Mouse (Mus musculus) layer of hippocampus, postnatal 36 days (tissue): ENCODE measurements around the gene Olfm3. TPM values are rescaled to one million over a fixed set of nuclear protein-coding genes. Genes with fewer than 3 reads are reported as not detected.
A peak's percentile ranks its signal among the peaks of the same experiment; 100 is the strongest.

Source experiments
- DNase-seq, 2 experiments: peaks; one replicate each; pipeline ENCODE4 v3.0.0; 2022
- total RNA-seq, 2 experiments: library from RNA; stranded (reverse); gene quantifications; 2 replicates each; pipeline ENCODE4 v1.2.3; 2021

The Olfm3 gene
- total RNA-seq, 2 experiments from 2014 or later: 16.5 to 19.5 TPM

DNA sequence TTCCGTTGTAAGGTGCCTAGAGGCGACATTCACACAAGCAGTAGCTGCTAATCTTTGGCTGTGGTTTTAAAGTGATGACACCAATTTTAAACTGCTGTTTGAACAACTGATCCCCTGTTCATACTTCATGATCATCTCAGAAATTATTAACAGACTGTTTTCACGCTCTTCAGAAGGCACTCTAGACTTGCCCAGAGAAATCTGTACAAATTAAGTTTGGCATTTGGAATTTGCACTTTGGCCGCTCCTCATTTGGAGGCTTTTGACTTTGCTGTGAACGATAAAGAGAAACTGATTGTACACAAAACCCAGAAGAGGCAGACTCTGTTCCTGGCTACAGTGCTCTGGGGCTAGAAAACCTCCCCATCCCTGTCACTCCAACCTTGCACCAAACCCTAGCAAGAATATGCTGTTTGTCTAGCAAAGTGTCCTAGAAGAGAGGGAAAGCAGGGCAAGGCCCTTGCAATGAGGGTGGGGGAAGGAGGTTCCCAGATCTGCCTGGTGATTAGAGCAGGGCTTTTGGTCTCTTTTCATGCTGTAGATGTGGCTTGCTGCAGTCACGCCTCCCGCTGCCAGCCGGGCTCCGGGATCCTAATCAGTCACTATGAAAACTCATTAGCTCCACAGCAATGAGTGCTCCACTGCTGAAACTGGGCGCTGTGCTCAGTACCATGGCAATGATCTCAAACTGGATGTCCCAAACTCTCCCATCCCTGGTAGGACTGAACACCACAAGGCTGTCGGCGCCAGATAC is 176.7 kb downstream of the Olfm3 start:
- DNase-seq: peak in 1 of 2 experiments; percentile 3

DNA sequence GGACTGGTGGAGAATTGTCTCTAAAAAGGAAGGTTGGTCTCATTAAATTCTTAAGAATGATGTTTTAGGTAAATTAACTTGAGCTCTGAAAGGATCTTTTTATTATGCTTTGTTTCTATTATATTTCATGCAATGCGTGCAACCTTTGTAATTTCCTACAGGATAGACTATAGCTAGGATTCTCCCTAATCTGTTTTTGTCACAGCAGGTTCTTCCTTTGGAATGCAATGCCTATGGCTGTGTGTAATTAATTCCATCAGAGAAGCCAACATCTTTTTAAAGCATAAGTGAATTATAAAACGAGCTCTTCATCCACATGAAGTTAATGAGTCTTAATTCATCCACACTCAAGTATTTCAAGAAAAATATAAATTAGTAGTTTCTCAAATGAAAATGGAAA is 177.5 kb downstream of the Olfm3 start:
- no peak for DNase-seq

DNA sequence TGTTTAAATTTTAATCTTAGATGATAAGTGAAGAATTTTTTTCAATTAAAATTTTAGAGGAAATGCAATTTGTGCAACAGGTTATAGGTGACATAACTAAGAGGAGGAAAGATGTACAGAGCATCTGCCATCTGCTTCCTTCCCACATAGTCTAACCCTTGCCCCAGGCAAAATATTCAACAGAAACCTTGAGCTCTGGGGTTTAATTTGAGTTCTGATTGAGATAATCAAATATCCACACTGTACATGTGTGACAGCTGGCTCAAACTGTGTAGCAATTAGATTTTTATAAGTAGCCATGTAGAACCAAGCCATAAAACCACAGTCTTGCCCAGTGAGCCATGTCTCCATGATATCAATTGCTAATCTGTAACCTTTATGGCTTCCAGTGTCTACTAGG is 179.1 kb downstream of the Olfm3 start:
- no peak for DNase-seq

DNA sequence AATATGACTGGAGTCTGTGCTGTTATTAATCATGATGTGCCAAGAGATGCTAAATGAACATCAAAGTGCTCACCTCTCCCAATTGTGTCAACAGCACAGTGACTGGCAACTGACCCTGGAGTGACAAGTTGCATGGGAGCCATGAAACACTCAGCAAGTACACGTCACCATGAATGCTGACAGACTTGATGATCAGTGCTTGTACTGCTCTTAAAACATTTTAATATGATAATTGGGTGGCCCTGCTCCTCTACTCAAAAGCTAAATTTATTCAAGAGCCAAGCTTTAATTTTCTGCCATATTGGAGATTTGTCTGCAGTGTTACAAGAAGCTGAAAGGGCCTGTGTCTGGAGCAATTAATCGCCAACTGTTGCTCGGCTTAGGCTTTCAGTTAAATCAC is 184.4 kb downstream of the Olfm3 start:
- no peak for DNase-seq

GRCm38 (mm10) chr3:115090670-115091069 is 186.8 kb downstream of the Olfm3 start:
- no peak for DNase-seq

- DNase-seq: no peak
These were observed 191.6 kb downstream of the Olfm3 start for GRCm38 (mm10) chr3:115095496-115095895.

- DNase-seq: no peak
These were observed 195.7 kb downstream of the Olfm3 start for GRCm38 (mm10) chr3:115099590-115099989.

- no peak for DNase-seq
These were observed 200.4 kb downstream of the Olfm3 start for GRCm38 (mm10) chr3:115104155-115104801.

DNA sequence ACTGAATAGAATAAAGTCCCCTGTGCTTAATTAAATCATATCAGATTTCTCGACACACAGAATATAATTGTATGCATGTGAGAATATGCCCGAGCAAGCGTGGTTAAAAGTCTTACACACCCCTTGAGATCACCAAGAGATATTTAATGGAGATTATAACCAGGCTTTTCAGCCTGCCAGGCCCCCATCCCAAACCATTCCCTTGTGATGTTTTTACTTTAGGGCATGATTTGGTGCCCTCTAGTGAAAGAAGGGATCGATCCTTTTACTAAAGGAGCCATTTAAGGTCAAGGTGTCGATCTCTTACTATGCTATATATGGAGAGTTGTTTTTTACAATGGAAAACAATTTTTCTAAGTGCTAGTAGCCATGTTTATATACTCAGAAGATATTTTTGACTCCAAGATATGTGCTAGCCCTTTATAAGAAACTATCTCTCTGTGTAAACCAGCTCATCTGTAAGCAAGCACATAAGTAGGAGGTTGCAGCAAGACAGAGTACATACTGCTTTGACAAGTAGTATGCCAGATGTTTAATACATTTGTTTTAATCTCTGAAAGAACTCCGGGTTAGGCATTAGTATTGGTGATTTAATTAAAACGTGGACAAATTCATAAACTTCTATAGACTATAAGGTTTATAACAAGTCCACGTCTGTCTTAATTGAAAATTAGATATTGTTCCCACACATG is 201.1 kb downstream of the Olfm3 start:
- DNase-seq: no peak

- no peak for DNase-seq
These were observed 241.8 kb downstream of the Olfm3 start for GRCm38 (mm10) chr3:115145722-115146121.

- DNase-seq: no peak
These were observed 242.4 kb downstream of the Olfm3 start for GRCm38 (mm10) chr3:115146244-115146643.

DNA sequence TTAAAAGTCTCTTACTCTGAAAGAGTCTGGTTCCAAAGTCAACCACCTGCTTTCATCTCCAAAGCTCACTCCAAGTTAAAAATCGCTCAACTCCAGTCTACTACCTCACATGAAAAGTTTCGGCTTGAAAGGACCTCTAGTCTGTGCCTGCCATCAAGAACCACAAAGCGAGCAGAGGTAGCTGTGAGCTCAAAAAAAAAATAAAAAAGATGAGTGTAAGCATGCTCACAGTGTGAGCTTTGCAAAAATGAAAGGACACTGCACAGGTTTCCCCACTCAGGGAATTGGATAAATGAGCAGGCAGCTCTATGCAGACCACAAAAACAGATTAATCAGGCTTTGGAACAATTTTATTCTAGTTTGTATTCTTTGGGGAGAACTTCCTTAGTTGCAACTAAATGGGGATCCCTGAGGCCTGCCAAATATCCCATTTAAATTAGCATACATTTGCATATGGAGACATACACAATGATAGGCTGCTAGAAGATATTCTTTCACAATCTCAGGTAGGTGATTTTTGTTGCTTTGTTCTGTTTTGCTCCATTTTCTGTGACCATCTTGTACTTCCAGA is 255.1 kb downstream of the Olfm3 start:
- no peak for DNase-seq

- no peak for DNase-seq
These were observed 270.7 kb downstream of the Olfm3 start for GRCm38 (mm10) chr3:115174625-115175024.
